Mouse (Mus musculus) midbrain, embryonic 10.5 days (tissue): Measurements from ENCODE around the gene Sgo2a. TPM values are rescaled to one million over a fixed set of nuclear protein-coding genes. Genes with fewer than 3 reads are reported as not detected.

Experiments
- DNase-seq: peaks from one replicate; pipeline ENCODE4 v3.0.0-alpha.2; 2017; ENCODE audit warnings: low spot score
- H3K27ac ChIP-seq: fragments of 300-500 bp; sonication (generic); replicated peaks from 2 replicates; pipeline ENCODE4 v1.5.1; 2016; ENCODE audit warnings: mild to moderate bottlenecking
- H3K27me3 ChIP-seq: fragments of 300-500 bp; sonication (generic); 2 replicates; pipeline ENCODE4 v1.6.1; 2016; ENCODE audit warnings: low read depth, mild to moderate bottlenecking; ENCODE audit not compliant: poor library complexity, severe bottlenecking
- H3K36me3 ChIP-seq: fragments of 300-500 bp; sonication (generic); 2 replicates; pipeline ENCODE4 v1.6.1; 2016; ENCODE audit warnings: mild to moderate bottlenecking, moderate library complexity
- H3K4me1 ChIP-seq: fragments of 300-500 bp; sonication (generic); 2 replicates; pipeline ENCODE4 v1.6.1; 2016
- H3K4me3 ChIP-seq: fragments of 300-500 bp; sonication (generic); 2 replicates; pipeline ENCODE4 v1.5.1; 2016; ENCODE audit warnings: mild to moderate bottlenecking, moderate library complexity
- H3K9me3 ChIP-seq: fragments of 300-500 bp; sonication (generic); replicated peaks from 2 replicates; pipeline ENCODE4 v1.6.1; 2016; ENCODE audit warnings: mild to moderate bottlenecking
- WGBS: fragments of 180-500 bp; shearing (Covaris S2); methylation state at CpG from one replicate; pipeline ENCODE4 v1.1.7; 2016; 5-methylcytosine and 5-hydroxymethylcytosine counted together
- polyA plus RNA-seq: library from polyadenylated mRNA; unstranded; fragments of >200 nt; fragmentation: Nextera tagmentation; extraction: Ambion mirVana; gene quantifications from 2 replicates; pipeline ENCODE4 v1.2.1, GENCODE M21; 2016

The Sgo2a gene
- polyA plus RNA-seq, 1 experiment from 2014 or later, result 22.9 TPM

- H3K9me3 ChIP-seq, result no peaks in the 10 kb centered on the region
- no peak overlapping the region for H3K4me3 ChIP-seq
- no peak overlapping the region for H3K27ac ChIP-seq
- H3K4me1 ChIP-seq, result no peaks in the 10 kb centered on the region
- no peak for DNase-seq
- WGBS, result 73% methylated on average over 5 of the region's 5 CpGs
- H3K27me3 ChIP-seq, result no peaks in the 10 kb centered on the region
- no peaks in the 10 kb centered on the region for H3K36me3 ChIP-seq
Measured at GRCm38 (mm10) chr1:58045546-58045945, 49.8 kb downstream of the Sgo2a start.

GRCm38 (mm10) chr1:58046721-58047290 lies 51.0 kb downstream of the Sgo2a start:
- no peak overlapping the region for H3K27ac ChIP-seq
- H3K27me3 ChIP-seq, result no peaks in the 10 kb centered on the region
- no peak for DNase-seq
- H3K9me3 ChIP-seq, result no peaks in the 10 kb centered on the region
- H3K4me1 ChIP-seq, result no peaks in the 10 kb centered on the region
- H3K36me3 ChIP-seq, result no peaks in the 10 kb centered on the region
- H3K4me3 ChIP-seq, result no peak overlapping the region
- WGBS, result 79% methylated on average over 3 of the region's 3 CpGs

GRCm38 (mm10) chr1:58049126-58049525 lies 53.4 kb downstream of the Sgo2a start:
- H3K9me3 ChIP-seq, result no peaks in the 10 kb centered on the region
- no peaks in the 10 kb centered on the region for H3K27me3 ChIP-seq
- H3K36me3 ChIP-seq, result no peaks in the 10 kb centered on the region
- WGBS, result 95% methylated on average over 5 of the region's 5 CpGs
- no peak for DNase-seq
- H3K4me1 ChIP-seq, result no peaks in the 10 kb centered on the region
- H3K4me3 ChIP-seq, result no peak overlapping the region
- H3K27ac ChIP-seq, result no peak overlapping the region

- Histone ChIP-seq H3K27ac (no peak overlapping the region), H3K9me3 (no peaks in the 10 kb centered on the region), H3K4me3 (no peak overlapping the region), H3K4me1 (no peaks in the 10 kb centered on the region), H3K36me3 (no peaks in the 10 kb centered on the region), H3K27me3 (no peaks in the 10 kb centered on the region)
- no peak for DNase-seq
- 93% methylated on average over 11 of the region's 11 CpGs for WGBS
Measured at GRCm38 (mm10) chr1:58055598-58055997, 59.8 kb downstream of the Sgo2a start.

GRCm38 (mm10) chr1:58056074-58056807 lies 60.5 kb downstream of the Sgo2a start:
- Histone ChIP-seq H3K27me3 (no peaks in the 10 kb centered on the region), H3K4me1 (no peaks in the 10 kb centered on the region), H3K27ac (no peak overlapping the region), H3K9me3 (no peaks in the 10 kb centered on the region), H3K36me3 (no peaks in the 10 kb centered on the region), H3K4me3 (no peak overlapping the region)
- no peak for DNase-seq
- WGBS, result 87% methylated on average over 13 of the region's 13 CpGs

- Histone ChIP-seq H3K4me1 (no peaks in the 10 kb centered on the region), H3K9me3 (no peaks in the 10 kb centered on the region), H3K27ac (no peak overlapping the region), H3K4me3 (no peak overlapping the region), H3K36me3 (no peaks in the 10 kb centered on the region), H3K27me3 (no peaks in the 10 kb centered on the region)
- no peak for DNase-seq
- WGBS, result 95% methylated on average over 11 of the region's 11 CpGs
Measured at GRCm38 (mm10) chr1:58056939-58057338, 61.2 kb downstream of the Sgo2a start.

GRCm38 (mm10) chr1:58058846-58059245 lies 63.1 kb downstream of the Sgo2a start:
- no peaks in the 10 kb centered on the region for H3K36me3 ChIP-seq
- no peaks in the 10 kb centered on the region for H3K9me3 ChIP-seq
- H3K4me3 ChIP-seq, result no peak overlapping the region
- 88% methylated on average over 4 of the region's 4 CpGs for WGBS
- H3K27ac ChIP-seq, result no peak overlapping the region
- H3K27me3 ChIP-seq, result no peaks in the 10 kb centered on the region
- no peaks in the 10 kb centered on the region for H3K4me1 ChIP-seq
- DNase-seq, result no peak

- no peaks in the 10 kb centered on the region for H3K4me1 ChIP-seq
- no peaks in the 10 kb centered on the region for H3K27me3 ChIP-seq
- WGBS, result 91% methylated on average over 7 of the region's 7 CpGs
Measured at GRCm38 (mm10) chr1:58062131-58062530, 66.4 kb downstream of the Sgo2a start.

GRCm38 (mm10) chr1:58065151-58065550 lies 69.4 kb downstream of the Sgo2a start:
- 93% methylated on average over 5 of the region's 5 CpGs for WGBS
- H3K27me3 ChIP-seq, result no peaks in the 10 kb centered on the region
- H3K36me3 ChIP-seq, result no peaks in the 10 kb centered on the region
- no peak for DNase-seq
- no peaks in the 10 kb centered on the region for H3K4me1 ChIP-seq
- H3K27ac ChIP-seq, result no peak overlapping the region
- no peaks in the 10 kb centered on the region for H3K9me3 ChIP-seq
- no peak overlapping the region for H3K4me3 ChIP-seq

More at GRCm38 (mm10) chr1:58062131-58062530, 66.4 kb downstream of the Sgo2a start:
- no peak overlapping the region for H3K4me3 ChIP-seq
- no peaks in the 10 kb centered on the region for H3K36me3 ChIP-seq
- DNase-seq, result no peak
- no peak overlapping the region for H3K27ac ChIP-seq
- H3K9me3 ChIP-seq, result no peaks in the 10 kb centered on the region

- 88% methylated on average over 3 of the region's 3 CpGs for WGBS
- Histone ChIP-seq H3K4me3 (no peak overlapping the region), H3K27me3 (no peaks in the 10 kb centered on the region), H3K27ac (no peak overlapping the region), H3K36me3 (no peaks in the 10 kb centered on the region), H3K9me3 (no peaks in the 10 kb centered on the region), H3K4me1 (no peaks in the 10 kb centered on the region)
- no peak for DNase-seq
Measured at GRCm38 (mm10) chr1:58065606-58066005, 69.8 kb downstream of the Sgo2a start.

GRCm38 (mm10) chr1:58069181-58069580 lies 73.4 kb downstream of the Sgo2a start:
- Histone ChIP-seq H3K9me3 (no peaks in the 10 kb centered on the region), H3K4me3 (no peak overlapping the region), H3K36me3 (no peaks in the 10 kb centered on the region), H3K27ac (no peak overlapping the region), H3K27me3 (no peaks in the 10 kb centered on the region), H3K4me1 (peaks cover 11% of the 10 kb centered on the region)
- DNase-seq, result no peak
- WGBS, result 90% methylated on average over 6 of the region's 6 CpGs

- Histone ChIP-seq H3K27me3 (no peaks in the 10 kb centered on the region), H3K9me3 (no peaks in the 10 kb centered on the region), H3K36me3 (no peaks in the 10 kb centered on the region), H3K4me3 (no peak overlapping the region), H3K27ac (no peak overlapping the region), H3K4me1 (peaks cover 11% of the 10 kb centered on the region)
- WGBS, result 94% methylated on average over 11 of the region's 11 CpGs
- no peak for DNase-seq
Measured at GRCm38 (mm10) chr1:58070091-58070490, 74.3 kb downstream of the Sgo2a start.

GRCm38 (mm10) chr1:58071006-58071405 lies 75.2 kb downstream of the Sgo2a start:
- DNase-seq, result no peak
- no peaks in the 10 kb centered on the region for H3K27me3 ChIP-seq
- no peak overlapping the region for H3K4me3 ChIP-seq
- H3K4me1 ChIP-seq, result peaks cover 11% of the 10 kb centered on the region
- H3K9me3 ChIP-seq, result no peaks in the 10 kb centered on the region
- WGBS, result 90% methylated on average over 9 of the region's 9 CpGs
- no peaks in the 10 kb centered on the region for H3K36me3 ChIP-seq
- no peak overlapping the region for H3K27ac ChIP-seq
